Mouse (Mus musculus) ES-E14 (cell line): ENCODE measurements around the gene Cdk13.

ENCODE experiments used
- CHD2 ChIP-seq: IDR thresholded peaks from 2 replicates; pipeline ENCODE4 v1.6.1; 2014; ENCODE audit warnings: mild to moderate bottlenecking, low read depth, low read length, inconsistent platforms
- MAFK ChIP-seq: IDR thresholded peaks from 2 replicates; pipeline ENCODE4 v1.6.1; 2014; ENCODE audit warnings: mild to moderate bottlenecking, low read depth, low read length, inconsistent platforms; ENCODE audit not compliant: insufficient read depth
- ZC3H11A ChIP-seq: IDR thresholded peaks from 2 replicates; pipeline ENCODE4 v1.6.1; 2012; ENCODE audit warnings: low read depth, mild to moderate bottlenecking, inconsistent platforms, low read length, borderline replicate concordance
- ZNF384 ChIP-seq: IDR thresholded peaks from 2 replicates; pipeline ENCODE4 v1.6.1; 2012; ENCODE audit warnings: low read depth, low read length, inconsistent platforms

DNA sequence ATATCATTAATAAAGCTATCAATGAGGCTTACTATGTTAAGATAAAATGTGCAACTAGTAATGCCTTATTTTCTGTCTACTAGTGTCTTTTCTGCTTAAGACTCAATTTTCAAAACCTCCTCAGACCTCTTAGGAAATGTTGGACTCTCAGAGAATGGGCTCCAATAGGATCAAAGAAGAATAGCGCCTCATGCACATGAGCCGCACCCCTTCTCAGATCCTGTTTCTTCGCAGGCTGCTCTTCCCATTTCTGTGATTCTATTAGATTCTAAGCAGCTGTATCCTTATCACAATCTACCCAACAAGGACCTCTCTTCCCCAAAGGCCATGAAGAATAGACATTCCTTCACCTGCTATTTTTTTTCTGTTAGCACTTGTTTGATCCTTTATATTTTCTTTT, 76.1 kb downstream of the Cdk13 start:
- no peak for TF ChIP-seq CHD2
- TF ChIP-seq ZNF384, result no peak
- TF ChIP-seq MAFK, result no peak
- no peak for TF ChIP-seq ZC3H11A
